Mouse (Mus musculus) ovary, postnatal 36 days (tissue): ENCODE measurements around the gene Wdr4.

Experiments used
- DNase-seq: peaks from one replicate; pipeline ENCODE4 v3.0.0; 2022; ENCODE audit warnings: low spot score, mixed read lengths

Wdr4 gene

GRCm38 (mm10) chr17:31445061-31445731 lies 74.6 kb downstream of the Wdr4 start:
- DNase-seq = no peak
